Mouse (Mus musculus) retina, adult 2 months (tissue): ENCODE data around the gene Sh3pxd2a.

Experiments
- DNase-seq: peaks from one replicate; pipeline ENCODE4 v3.0.0-alpha.2; 2012; ENCODE audit warnings: low read depth, low spot score

Gene Sh3pxd2a

DNA sequence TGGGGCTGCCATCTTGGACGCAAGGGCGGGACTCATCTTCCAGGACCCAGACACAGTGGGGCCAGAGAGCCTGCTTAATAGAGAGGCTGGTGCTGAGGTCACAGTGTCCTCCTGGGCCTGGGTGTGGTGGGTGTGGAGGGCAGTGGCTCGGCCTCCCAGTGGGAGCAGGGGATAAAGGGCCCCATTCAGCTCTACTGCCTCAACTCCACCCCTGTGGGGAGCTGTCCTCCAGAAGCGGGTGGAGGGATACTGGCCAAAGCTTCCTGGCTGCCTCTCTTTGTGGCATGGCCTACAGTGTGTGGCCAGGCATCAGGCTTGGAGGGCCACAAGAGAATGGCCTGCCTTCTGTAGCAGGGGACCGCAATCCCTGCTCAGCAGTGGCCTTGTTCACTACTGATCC is 85.1 kb downstream of the Sh3pxd2a start:
- no peak for DNase-seq

GRCm38 (mm10) chr19:47374916-47375573 is 89.2 kb downstream of the Sh3pxd2a start:
- DNase-seq = no peak

DNA sequence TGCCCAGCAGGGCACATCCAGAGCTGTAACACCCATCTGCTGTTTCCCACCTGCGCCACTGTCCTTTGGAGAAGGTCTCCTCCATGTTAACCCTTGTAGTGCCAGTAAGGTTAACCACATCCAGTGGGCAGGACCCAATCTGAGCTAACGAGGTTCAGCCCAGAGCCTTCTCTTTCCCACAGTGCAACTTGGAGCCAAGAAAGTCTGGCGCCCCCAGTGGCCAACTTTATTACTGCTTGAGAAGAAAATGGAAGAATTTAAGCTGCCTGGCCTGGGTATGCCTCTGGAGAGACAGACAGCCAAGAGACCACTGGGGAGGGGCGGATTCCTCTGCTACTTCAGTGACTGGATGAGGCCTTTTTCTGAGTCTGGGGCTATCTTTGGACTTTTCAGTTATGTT is 89.8 kb downstream of the Sh3pxd2a start:
- DNase-seq = no peak

GRCm38 (mm10) chr19:47372044-47372443 is 92.2 kb downstream of the Sh3pxd2a start:
- DNase-seq = no peak

- no peak for DNase-seq
These were observed 92.7 kb downstream of the Sh3pxd2a start for GRCm38 (mm10) chr19:47371521-47371920.

DNA sequence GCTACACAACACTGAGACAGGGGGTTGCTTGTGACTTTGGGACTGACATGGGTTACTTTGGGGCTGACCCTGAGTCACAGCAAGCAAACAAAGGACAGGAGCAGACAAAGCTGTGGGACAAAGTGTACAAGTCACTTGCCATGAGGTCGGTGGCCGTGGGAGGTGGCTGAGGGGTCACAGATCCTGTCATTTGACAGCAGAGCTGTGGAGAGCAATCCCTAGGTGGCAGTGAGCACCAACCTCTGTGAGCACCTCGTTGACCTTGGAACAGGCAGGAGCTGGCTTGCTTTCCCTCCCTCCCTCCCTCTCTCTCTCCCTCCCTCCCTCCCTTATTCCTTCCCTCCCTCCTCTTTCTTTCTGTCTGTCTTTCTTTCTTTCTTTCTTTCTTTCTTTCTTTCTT is 95.2 kb downstream of the Sh3pxd2a start:
- no peak for DNase-seq

DNA sequence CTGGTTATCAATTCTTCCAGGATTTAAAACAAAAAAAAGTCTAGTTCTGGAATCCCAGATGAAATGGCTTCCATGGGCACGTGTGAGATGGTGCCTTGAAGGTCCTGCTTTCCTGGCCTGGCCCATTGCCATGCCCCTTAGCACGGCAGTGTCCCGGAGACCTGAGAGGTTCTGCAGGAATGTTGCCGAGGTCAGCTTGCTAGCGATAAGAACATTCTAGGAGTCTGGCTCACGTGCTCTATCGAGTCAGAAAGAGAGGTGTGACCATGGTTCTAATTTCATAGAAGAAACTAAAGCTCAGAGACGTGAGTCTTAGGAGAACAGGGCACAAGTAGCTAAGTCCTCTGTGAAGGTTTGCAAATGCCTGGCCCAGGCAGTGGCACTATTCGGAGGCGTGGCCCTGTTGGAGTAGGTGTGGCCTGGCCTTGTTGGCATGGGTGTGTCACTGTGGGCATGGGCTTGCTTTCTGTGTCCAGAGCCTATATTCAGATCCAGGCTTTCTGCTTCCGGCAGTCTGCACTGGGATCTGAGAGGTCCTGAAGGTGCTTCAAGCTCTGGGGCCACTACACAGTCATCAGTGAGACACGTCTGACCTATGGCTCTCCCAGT is 96.8 kb downstream of the Sh3pxd2a start:
- DNase-seq = no peak

DNA sequence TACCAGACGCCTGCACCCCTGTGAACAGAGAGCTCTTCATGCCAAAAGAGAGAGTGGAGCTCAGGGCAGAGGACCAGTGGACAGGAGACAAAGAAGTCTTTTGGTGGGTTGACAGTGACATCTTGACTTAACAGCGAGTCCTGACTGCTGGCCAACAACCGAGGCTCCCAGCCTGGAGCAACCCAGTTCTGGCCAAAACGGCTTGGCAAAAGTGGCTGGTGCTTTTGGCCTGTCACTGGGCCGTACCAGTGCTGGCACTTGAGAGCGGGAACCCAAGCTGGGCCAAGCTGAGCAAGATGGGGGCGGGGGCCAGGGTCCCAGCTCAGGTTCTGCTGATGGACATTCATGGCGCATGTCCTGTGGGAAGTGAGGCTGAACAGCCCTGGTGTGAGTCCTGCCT is 97.6 kb downstream of the Sh3pxd2a start:
- DNase-seq = no peak

DNA sequence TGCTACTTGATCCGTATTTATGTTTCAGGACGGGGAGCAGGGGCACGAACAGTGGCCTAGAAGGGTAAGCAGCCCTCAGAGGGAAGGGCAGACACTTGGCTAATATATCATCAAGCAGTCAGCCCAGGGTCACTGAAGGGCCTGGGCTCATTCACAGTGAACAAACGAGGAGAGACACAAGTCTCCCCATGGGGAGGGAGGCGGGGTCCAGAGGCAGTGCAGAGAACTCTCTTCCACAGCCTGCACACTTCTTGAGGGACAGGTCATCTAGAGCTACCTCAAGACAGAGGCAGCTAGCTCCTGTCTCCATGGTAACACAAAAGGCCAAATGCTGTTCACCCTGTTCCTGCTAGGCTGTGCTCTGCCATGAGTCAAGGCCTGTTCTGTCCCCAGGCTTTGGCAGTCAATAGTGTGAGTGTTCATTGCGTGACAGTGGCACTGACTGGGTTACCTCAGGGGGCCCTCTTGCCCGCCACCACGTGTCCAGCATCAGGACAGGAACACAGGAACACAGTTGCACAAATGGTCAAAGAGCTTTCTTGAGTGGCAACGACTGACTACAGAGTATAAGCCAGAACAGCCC is 101.0 kb downstream of the Sh3pxd2a start:
- no peak for DNase-seq

DNA sequence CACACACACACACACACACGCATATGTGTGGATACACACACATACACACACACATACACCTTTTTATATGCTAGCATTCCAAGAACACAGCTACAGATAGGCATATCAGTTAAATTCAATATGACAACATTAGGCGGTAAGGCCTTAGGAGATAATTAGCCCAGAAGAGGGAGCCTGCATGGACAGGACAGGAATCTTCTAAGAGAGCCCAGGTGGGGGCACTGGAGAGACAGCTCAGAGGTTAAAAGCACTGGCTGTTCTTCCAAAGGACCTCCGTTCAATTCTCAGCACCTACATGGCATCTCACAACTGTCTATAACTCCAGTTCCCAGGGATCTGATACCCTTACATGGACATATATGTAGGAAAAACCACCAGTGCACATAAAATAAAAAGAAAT is 103.3 kb downstream of the Sh3pxd2a start:
- DNase-seq = no peak

- no peak for DNase-seq
These were observed 104.2 kb downstream of the Sh3pxd2a start for GRCm38 (mm10) chr19:47360017-47360416.

- DNase-seq = no peak
These were observed 104.9 kb downstream of the Sh3pxd2a start for GRCm38 (mm10) chr19:47359166-47359931.

DNA sequence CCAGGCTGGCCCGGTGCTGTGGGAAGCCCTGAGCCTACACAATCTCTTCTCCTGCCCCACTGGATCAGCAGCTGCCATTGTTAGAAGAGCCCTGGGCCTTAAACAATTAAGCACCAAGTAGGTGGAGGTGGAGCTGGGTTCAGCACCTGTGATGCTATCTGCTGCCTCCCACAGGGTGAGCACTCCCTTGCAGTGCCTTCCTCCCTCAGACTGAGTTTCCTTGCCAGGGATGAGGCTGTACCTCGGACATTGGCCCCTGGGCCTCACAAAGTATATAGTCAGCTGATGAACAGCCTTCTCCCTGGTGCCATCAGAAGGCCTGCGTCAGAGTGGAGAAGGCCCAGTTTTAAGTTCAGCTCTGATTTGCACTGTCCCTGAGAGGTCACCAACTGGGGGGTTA is 106.9 kb downstream of the Sh3pxd2a start:
- no peak for DNase-seq

- peak; percentile 71 for DNase-seq
These were observed 107.9 kb downstream of the Sh3pxd2a start for GRCm38 (mm10) chr19:47356188-47356857.

DNA sequence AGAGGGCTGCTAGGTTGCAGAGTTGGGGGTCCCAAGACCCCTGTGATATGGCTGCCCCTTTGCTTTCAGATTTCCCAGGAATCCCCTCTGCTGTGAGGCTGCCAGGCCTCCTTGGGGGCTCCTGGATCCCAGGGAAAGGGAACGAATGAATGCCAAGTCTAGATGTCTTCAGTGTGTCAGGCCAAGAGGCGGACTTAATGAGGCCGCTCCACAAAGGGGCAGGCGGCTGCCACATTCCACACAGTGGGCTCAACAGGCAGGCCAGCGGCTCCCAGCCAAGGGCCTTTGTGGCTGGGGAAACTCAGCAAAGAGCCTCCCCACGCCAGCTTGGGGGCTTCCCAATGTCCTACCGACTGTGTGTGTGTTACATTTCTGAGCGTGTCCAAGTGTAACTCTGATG is 109.7 kb downstream of the Sh3pxd2a start:
- no peak for DNase-seq

- no peak for DNase-seq
These were observed 115.2 kb downstream of the Sh3pxd2a start for GRCm38 (mm10) chr19:47349043-47349442.

DNA sequence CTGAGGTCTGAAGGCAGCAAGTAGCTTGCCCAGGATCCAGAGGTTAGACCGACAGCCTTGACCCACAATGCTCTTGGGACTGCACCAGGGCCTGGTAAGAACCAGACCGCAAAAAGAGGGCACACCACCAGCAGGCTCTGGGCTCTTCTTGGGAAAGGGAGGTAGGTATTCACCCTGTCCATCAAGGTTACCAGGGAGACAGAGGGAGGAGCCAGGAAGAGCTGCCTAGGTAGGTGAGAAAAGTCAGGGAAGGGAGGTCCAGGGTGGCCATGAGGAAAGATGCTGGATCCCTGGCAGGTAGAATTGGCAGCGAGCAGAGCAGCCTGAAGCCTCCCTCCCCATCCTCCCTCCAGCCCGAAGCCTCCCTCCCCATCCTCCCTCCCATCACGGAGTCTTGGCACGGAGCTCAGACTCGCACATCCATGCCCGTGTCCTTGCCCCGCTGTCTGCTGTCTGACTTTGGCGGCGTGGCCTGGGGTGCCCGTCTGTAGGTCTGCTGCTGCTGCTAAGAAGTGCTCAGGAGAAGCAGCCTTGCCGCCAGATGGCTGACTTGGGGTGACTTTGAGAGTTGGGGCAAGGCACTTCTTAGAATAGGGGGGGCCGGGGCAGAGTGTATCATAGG is 115.7 kb downstream of the Sh3pxd2a start:
- no peak for DNase-seq

DNA sequence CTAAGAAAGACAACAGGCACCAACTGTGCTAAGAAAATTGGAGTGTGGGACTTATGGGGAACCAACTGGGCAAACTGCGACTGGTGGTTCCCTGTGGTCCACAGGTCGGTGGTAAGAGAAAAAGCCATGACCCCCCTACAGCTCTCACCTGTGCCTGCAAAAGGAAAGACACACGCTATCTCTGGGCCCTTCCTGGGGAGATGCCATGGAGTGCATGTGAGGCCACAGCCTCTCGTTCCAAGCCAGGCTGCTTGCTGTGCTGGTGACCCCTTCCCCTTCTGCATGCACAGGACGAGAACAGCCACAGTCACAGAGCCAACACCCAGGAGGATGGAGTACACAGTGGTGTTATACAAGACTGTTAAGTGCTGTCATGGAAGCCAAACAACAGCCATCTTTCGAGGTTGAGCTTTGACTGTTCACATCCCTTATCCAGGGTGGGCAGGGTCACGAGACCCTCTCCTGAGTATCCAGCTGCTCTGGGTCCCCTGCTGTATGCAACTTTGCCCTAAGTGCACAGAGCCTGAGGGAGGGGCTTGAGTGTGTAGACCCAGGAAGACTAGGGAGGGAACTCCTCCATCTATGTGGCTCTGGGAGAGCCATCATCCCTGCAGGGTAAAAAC is 117.1 kb downstream of the Sh3pxd2a start:
- no peak for DNase-seq

DNA sequence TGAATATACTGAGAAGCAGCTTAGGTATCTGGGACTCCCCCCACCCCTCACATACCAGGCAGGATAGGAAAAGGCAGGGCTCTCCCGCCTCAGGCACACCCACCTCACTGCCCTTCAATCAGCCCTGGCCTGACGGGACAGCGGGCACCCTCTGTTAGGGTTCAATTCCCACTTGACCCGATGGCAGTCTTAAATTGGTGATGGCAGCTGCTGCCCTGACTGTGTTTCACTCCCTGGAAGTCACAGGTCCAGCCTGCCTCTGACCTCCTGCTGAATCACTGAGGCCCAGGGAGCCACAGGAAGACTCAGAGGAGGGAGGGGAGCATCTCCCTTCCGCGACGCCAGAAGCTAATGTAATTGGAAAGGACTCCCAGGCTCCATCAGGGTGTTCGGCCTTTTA is 117.6 kb downstream of the Sh3pxd2a start:
- DNase-seq = no peak

GRCm38 (mm10) chr19:47345851-47346568 is 118.2 kb downstream of the Sh3pxd2a start:
- DNase-seq = no peak
